Mouse (Mus musculus) cortical plate, adult 2 months (tissue): ENCODE results near the gene Hoxa10.

Source experiments
- CTCF ChIP-seq: fragments of 200-500 bp; IDR thresholded peaks from 2 replicates; pipeline ENCODE4 v1.5.1; 2011; ENCODE audit warnings: mild to moderate bottlenecking, control low read depth, low read length; ENCODE audit not compliant: insufficient read depth; ENCODE audit errors: extremely low read depth
- POLR2A ChIP-seq: fragments of 200-500 bp; IDR thresholded peaks from 2 replicates; pipeline ENCODE4 v1.6.1; 2011; ENCODE audit warnings: mild to moderate bottlenecking, low read length, control low read depth; ENCODE audit not compliant: insufficient read depth; ENCODE audit errors: extremely low read depth

GRCm38 (mm10) chr6:52217895-52218642 is 22.6 kb downstream of the Hoxa10 start:
- TF ChIP-seq CTCF (no peak), POLR2A (no peak)
